Mouse (Mus musculus) limb, embryonic 14.5 days (tissue): ENCODE results near the gene Cnpy2. TPM values are rescaled to one million over a fixed set of nuclear protein-coding genes. Genes with fewer than 3 reads are reported as not detected.
A peak's percentile ranks its signal among the peaks of the same experiment; 100 is the strongest.
"Not testable (repeated sequence)": the region's sequence is repeated elsewhere in the genome, so short reads cannot be mapped to it uniquely, and the experiment has no call there.

Experiments used
- ATAC-seq: fragments of 200-750 bp; cut with Nextera tagmentation; 2 replicates; pipeline ENCODE4 v1.8.0; 2017; ENCODE audit warnings: low read depth, moderate number of reproducible peaks, moderate TSS enrichment; ENCODE audit not compliant: low FRiP score
- DNase-seq: peaks from one replicate; pipeline ENCODE4 v3.0.0-alpha.2; 2015; ENCODE audit warnings: low spot score
- H3K27ac ChIP-seq: fragments of 300-500 bp; sonication (generic); replicated peaks from 2 replicates; pipeline ENCODE4 v1.5.1; 2014; ENCODE audit warnings: low read depth, mild to moderate bottlenecking, low read length, moderate library complexity, mixed read lengths
- H3K27me3 ChIP-seq: fragments of 300-500 bp; sonication (generic); 2 replicates; pipeline ENCODE4 v1.6.1; 2014; ENCODE audit warnings: low read length, mixed read lengths; ENCODE audit not compliant: control insufficient read depth, insufficient read depth
- H3K36me3 ChIP-seq: fragments of 300-500 bp; sonication (generic); 2 replicates; pipeline ENCODE4 v1.6.1; 2014; ENCODE audit warnings: mild to moderate bottlenecking, low read length, moderate library complexity, mixed read lengths; ENCODE audit not compliant: control insufficient read depth, insufficient read depth
- H3K4me1 ChIP-seq: fragments of 300-500 bp; sonication (generic); 2 replicates; pipeline ENCODE4 v1.6.1; 2014; ENCODE audit warnings: antibody characterized with exemption, low read length, mixed read lengths; ENCODE audit not compliant: control insufficient read depth, insufficient read depth
- H3K4me2 ChIP-seq: fragments of 300-500 bp; sonication (generic); replicated peaks from 2 replicates; pipeline ENCODE4 v1.6.1; 2014; ENCODE audit warnings: low read depth, mild to moderate bottlenecking, low read length, moderate library complexity; ENCODE audit not compliant: severe bottlenecking
- H3K4me3 ChIP-seq: fragments of 300-500 bp; sonication (generic); replicated peaks from 2 replicates; pipeline ENCODE4 v1.5.1; 2014; ENCODE audit warnings: low read length
- H3K9ac ChIP-seq: fragments of 300-500 bp; sonication (generic); 2 replicates; pipeline ENCODE4 v1.6.1; 2014; ENCODE audit warnings: mild to moderate bottlenecking, low read depth, low read length, moderate library complexity; ENCODE audit not compliant: severe bottlenecking
- H3K9me3 ChIP-seq: fragments of 300-500 bp; sonication (generic); 2 replicates; pipeline ENCODE4 v1.6.1; 2016; ENCODE audit warnings: low read length; ENCODE audit not compliant: control insufficient read depth
- POLR2A ChIP-seq: fragments of 200-500 bp; IDR thresholded peaks from 2 replicates; pipeline ENCODE4 v1.8.0; 2012; ENCODE audit warnings: inconsistent platforms, mild to moderate bottlenecking, moderate library complexity, borderline replicate concordance; ENCODE audit not compliant: insufficient read depth, insufficient read length; ENCODE audit errors: extremely low read depth
- WGBS: fragments of 180-500 bp; shearing (Covaris S2); extraction: QIAGEN DNeasy Blood & Tissue Kit; methylation state at CpG from one replicate; pipeline ENCODE4 v1.1.7; 2014; 5-methylcytosine and 5-hydroxymethylcytosine counted together
- polyA plus RNA-seq, 2 experiments: library from polyadenylated mRNA; depleted of rRNA in 1 of 2; stranded (reverse) in 1 of 2; unstranded in 1 of 2; fragments of >200 nt; fragmentation: Nextera tagmentation in 1 of 2; extraction: Ambion mirVana in 1 of 2; gene quantifications; 2 replicates each; pipeline versions ENCODE4 v1.2.1 to v1.2.3; 2012 to 2014

Cnpy2 gene
- polyA plus RNA-seq (2012; rRNA removed) (129 and 169 TPM in 2 replicates), polyA plus RNA-seq (2014; fragmentation: Nextera tagmentation; extraction: Ambion mirVana) (378 and 387 TPM in 2 replicates)

- Histone ChIP-seq H3K9me3 (no peaks in the 10 kb centered on the region), H3K4me1 (peaks cover 12% of the 10 kb centered on the region), H3K27me3 (no peaks in the 10 kb centered on the region), H3K9ac (peak within 1 kb of the TSS; percentile 89), H3K4me2 (peak within 1 kb of the TSS; percentile 85), H3K36me3 (peaks cover 59% of the 10 kb centered on the region), H3K27ac (peak within 1 kb of the TSS; percentile 92), H3K4me3 (peak within 1 kb of the TSS; percentile 65)
- DNase-seq (peak; percentile 95), ATAC-seq (peak; percentile 94)
- peak; percentile 78; the same call in 1 of the 2 replicates for TF ChIP-seq POLR2A
- WGBS, result under 1% methylated on average over 40 of the region's 40 CpGs
Measured at GRCm38 (mm10) chr10:128322141-128323108, at the start of gene Cnpy2. Cnpy2 (plus strand) TSS chr10:128322459.

- H3K4me2 ChIP-seq, H3K27ac ChIP-seq, H3K9me3 ChIP-seq, ATAC-seq, DNase-seq, H3K4me3 ChIP-seq, H3K27me3 ChIP-seq, H3K4me1 ChIP-seq, H3K9ac ChIP-seq: not testable (repeated sequence)
- peaks cover 15% of the 10 kb centered on the region; the same call in 1 of the 2 replicates for H3K36me3 ChIP-seq
- 98% methylated on average over 4 of the region's 7 CpGs for WGBS
Measured at GRCm38 (mm10) chr10:128272819-128273439, 49.3 kb upstream of the Cnpy2 start.

GRCm38 (mm10) chr10:128275374-128275773, 46.9 kb upstream of the Cnpy2 start:
- H3K9me3 ChIP-seq, ATAC-seq, H3K27me3 ChIP-seq, H3K4me2 ChIP-seq, H3K9ac ChIP-seq, DNase-seq, H3K27ac ChIP-seq, H3K4me3 ChIP-seq, H3K4me1 ChIP-seq: not testable (repeated sequence)
- H3K36me3 ChIP-seq, result peaks cover 29% of the 10 kb centered on the region
- WGBS, result 100% methylated on average over 1 of the region's 1 CpGs

- no peak for TF ChIP-seq POLR2A
- 68% methylated on average over 6 of the region's 6 CpGs for WGBS
- ATAC-seq, result no peak
Measured at GRCm38 (mm10) chr10:128278158-128278557, 44.1 kb upstream of the Cnpy2 start.

GRCm38 (mm10) chr10:128280943-128281342, 41.3 kb upstream of the Cnpy2 start:
- H3K27me3 ChIP-seq, result no peaks in the 10 kb centered on the region
- no peaks in the 10 kb centered on the region for H3K9me3 ChIP-seq
- no peak for TF ChIP-seq POLR2A
- DNase-seq (no peak), ATAC-seq (no peak)
- WGBS, result 79% methylated on average over 6 of the region's 6 CpGs
- H3K27ac ChIP-seq, result no peak overlapping the region
- H3K4me3 ChIP-seq, result no peak overlapping the region
- H3K4me1 ChIP-seq, result no peaks in the 10 kb centered on the region
- no peak overlapping the region for H3K9ac ChIP-seq
- peaks cover 70% of the 10 kb centered on the region for H3K36me3 ChIP-seq
- H3K4me2 ChIP-seq, result no peak overlapping the region

More at GRCm38 (mm10) chr10:128278158-128278557, 44.1 kb upstream of the Cnpy2 start:
- Histone ChIP-seq H3K27ac (no peak overlapping the region), H3K4me1 (no peaks in the 10 kb centered on the region), H3K36me3 (peaks cover 51% of the 10 kb centered on the region), H3K9ac (no peak overlapping the region), H3K4me3 (no peak overlapping the region), H3K9me3 (no peaks in the 10 kb centered on the region), H3K27me3 (no peaks in the 10 kb centered on the region), H3K4me2 (no peak overlapping the region)
- no peak for DNase-seq
